Mouse (Mus musculus): ENCODE measurements at regions not wholly inside any gene's neighbourhood (a gene's known extent, or its start where the extent isn't known, plus 50 kb on each side); places are given as distances from the start of the nearest gene placed in this dataset.

DNA sequence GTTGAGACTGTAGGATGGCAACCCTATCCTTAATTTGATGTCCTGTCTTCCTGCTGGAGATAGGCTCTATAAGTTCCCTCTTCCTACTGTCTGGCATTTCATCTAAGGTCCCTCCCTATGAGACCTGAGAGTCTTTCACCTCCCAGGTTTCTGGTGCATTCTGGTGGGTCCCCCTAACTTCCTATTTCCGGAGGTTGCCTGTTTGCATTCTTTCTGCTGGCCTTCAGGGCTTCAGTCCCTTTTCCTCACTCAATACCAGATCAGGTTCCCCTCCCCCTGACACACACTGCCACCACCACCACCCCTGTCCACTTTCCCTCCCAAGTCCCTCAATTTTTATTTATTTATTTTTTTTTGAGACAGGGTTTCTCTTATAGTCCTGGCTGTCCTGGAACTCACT, 59.5 kb upstream of the Etv6 start:
- Histone ChIP-seq H3K4me2 (replicated peaks; ENCODE audit: low read depth, low read length) (no peak overlapping the region), H3K9me3 (ENCODE audit: low read length) (no peaks in the 10 kb centered on the region), H3K36me3 (ENCODE audit: insufficient read depth, low read length) (no peaks in the 10 kb centered on the region), H3K9ac (replicated peaks; ENCODE audit: low read length) (no peak overlapping the region), H3K27me3 (ENCODE audit: insufficient read depth, low read length) (0 out of 2 replicates have a peak, but pooled peaks cover 2% of the 10 kb centered on the region), H3K4me1 (ENCODE audit: insufficient read depth, low read length) (peaks cover 7% of the 10 kb centered on the region), H3K27ac (ENCODE audit: low read length) (no peak overlapping the region), H3K4me3 (ENCODE audit: low read length) (no peak overlapping the region)
- WGBS = 62% methylated on average over 1 of the region's 1 CpGs
- ATAC-seq (ENCODE audit: low FRiP score, low TSS enrichment) = no peak

DNA sequence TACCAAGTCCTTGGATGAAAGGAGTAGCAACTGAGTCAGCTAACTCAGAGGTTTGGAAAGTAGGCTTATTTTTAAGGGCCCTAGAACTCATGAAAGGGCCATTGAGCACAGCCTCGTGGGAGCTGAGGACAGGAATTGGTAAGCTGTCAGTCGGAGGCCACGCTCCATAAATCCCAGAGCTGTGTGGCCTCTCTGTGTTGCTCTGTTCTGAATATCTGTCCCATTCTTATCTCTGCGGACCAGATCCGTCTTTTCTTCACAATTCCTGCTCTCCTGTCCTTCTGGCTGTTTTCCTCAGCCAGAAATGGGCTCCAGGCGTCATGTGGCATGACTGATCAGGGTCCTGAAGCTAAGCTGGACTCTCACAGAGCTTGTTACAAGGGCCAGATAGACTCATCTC, 58.6 kb upstream of the Etv6 start:
- Histone ChIP-seq H3K27me3 (ENCODE audit: insufficient read depth, low read length) (0 out of 2 replicates have a peak, but pooled peaks cover 2% of the 10 kb centered on the region), H3K4me3 (ENCODE audit: low read length) (no peak overlapping the region), H3K9me3 (ENCODE audit: low read length) (no peaks in the 10 kb centered on the region), H3K9ac (replicated peaks; ENCODE audit: low read length) (no peak overlapping the region), H3K4me2 (replicated peaks; ENCODE audit: low read depth, low read length) (no peak overlapping the region), H3K27ac (ENCODE audit: low read length) (no peak overlapping the region), H3K4me1 (ENCODE audit: insufficient read depth, low read length) (peaks cover 7% of the 10 kb centered on the region), H3K36me3 (ENCODE audit: insufficient read depth, low read length) (no peaks in the 10 kb centered on the region)
- WGBS = 19% methylated on average over 6 of the region's 6 CpGs
- ATAC-seq (ENCODE audit: low FRiP score, low TSS enrichment) = peak; percentile 86; the same call in 1 of the 2 replicates

DNA sequence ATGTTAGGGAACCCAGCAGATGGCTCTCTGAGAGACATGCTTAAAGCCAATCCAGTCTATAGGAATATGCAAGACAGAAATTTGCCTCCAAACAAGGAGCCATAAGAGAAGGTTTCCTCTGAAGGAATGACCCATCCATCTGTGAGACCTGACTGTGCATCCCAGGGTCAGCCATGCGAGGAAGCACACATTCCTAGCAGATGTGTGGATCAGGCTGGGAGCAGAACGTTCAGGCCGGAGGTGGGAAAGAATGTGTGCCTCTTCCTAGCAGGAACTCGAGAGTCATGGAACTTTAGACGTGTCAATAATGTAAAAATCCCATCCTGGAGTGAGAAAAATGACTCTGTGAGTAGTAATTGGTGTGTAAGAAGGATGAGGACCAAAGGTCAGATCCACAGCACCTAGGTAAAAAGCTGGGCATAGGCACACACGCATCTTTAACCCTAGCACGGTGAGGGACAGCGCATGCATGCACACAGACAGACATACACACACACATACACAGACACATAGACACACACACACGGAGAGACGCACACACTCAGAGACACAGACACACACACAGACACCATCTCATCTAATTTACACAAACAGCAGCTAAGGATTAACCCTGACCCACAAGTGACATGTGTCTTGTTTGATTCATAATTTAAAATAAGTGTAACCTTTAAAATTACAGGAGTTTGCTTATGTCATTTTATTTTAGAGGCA, 51.5 kb upstream of the Etv6 start:
- no peak overlapping the region for H3K9ac ChIP-seq (replicated peaks; ENCODE audit: low read length)
- H3K27me3 ChIP-seq (ENCODE audit: insufficient read depth, low read length) = no peaks in the 10 kb centered on the region
- no peak overlapping the region for H3K27ac ChIP-seq (ENCODE audit: low read length)
- WGBS = 59% methylated on average over 10 of the region's 10 CpGs
- H3K4me1 ChIP-seq (ENCODE audit: insufficient read depth, low read length) = peaks cover 21% of the 10 kb centered on the region
- no peak for ATAC-seq (ENCODE audit: low FRiP score, low TSS enrichment)
- no peak overlapping the region for H3K4me3 ChIP-seq (ENCODE audit: low read length)
- no peaks in the 10 kb centered on the region for H3K36me3 ChIP-seq (ENCODE audit: insufficient read depth, low read length)
- no peaks in the 10 kb centered on the region for H3K9me3 ChIP-seq (ENCODE audit: low read length)
- no peak overlapping the region for H3K4me2 ChIP-seq (replicated peaks; ENCODE audit: low read depth, low read length)

DNA sequence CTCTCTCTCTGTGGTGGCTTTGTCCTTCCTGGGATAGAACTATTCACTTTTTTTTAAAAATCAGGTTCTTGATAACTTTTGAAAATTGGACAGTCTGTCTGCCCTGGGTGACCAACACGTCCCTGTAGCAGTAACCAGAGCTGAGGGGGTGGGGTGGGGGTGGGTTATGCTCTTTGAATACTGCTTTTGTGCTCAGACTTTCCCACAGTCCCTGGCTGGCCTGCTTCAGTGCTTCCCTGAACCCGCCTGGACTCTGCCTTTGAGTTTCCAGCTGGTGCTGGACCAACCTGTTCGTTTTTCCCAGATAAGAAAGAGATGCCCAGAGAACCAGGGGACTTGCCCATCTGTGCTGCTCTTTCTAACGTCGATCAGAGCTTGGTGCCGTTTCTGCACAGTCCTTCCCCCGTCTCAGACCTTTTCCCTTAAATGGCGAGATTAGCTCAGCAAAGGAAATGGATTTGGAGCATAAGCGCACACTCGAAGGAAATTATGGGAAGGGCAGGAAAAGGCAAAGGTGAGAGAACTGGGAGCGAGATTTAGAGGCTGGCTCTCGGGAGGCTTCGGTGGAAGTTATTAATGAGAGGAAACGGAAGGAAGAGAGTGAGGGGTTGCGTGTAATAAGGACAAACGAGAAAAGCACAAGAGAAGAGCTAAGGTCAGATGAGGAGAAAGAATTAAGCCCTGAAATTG, 50.7 kb upstream of the Etv6 start:
- no peaks in the 10 kb centered on the region for H3K9me3 ChIP-seq (ENCODE audit: low read length)
- peak overlapping the region; percentile 29 for H3K4me2 ChIP-seq (replicated peaks; ENCODE audit: low read depth, low read length)
- 23% methylated on average over 16 of the region's 16 CpGs for WGBS
- H3K9ac ChIP-seq (replicated peaks; ENCODE audit: low read length) = no peak overlapping the region
- peak overlapping the region; percentile 39; the same call in 1 of the 2 replicates for H3K27ac ChIP-seq (ENCODE audit: low read length)
- H3K36me3 ChIP-seq (ENCODE audit: insufficient read depth, low read length) = no peaks in the 10 kb centered on the region
- H3K27me3 ChIP-seq (ENCODE audit: insufficient read depth, low read length) = no peaks in the 10 kb centered on the region
- H3K4me3 ChIP-seq (ENCODE audit: low read length) = no peak overlapping the region
- H3K4me1 ChIP-seq (ENCODE audit: insufficient read depth, low read length) = peaks cover 21% of the 10 kb centered on the region
- ATAC-seq (ENCODE audit: low FRiP score, low TSS enrichment) = peak; percentile 66; the same call in 1 of the 2 replicates
